Mouse (Mus musculus) gastrocnemius, postnatal 14 days (tissue): ENCODE data around the gene Rest. TPM values are rescaled to one million over a fixed set of nuclear protein-coding genes. Genes with fewer than 3 reads are reported as not detected.
A peak's percentile ranks its signal among the peaks of the same experiment; 100 is the strongest.
"Not testable (repeated sequence)": the region's sequence is repeated elsewhere in the genome, so short reads cannot be mapped to it uniquely, and the experiment has no call there.

Experiments used
- DNase-seq: peaks from one replicate; pipeline ENCODE4 v3.0.0; 2021; ENCODE audit warnings: mixed read lengths
- intact Hi-C: fragments of 180-260 bp; cut with DNase I; formaldehyde crosslinking; loops from one replicate; pipeline ENCODE4 v1.15.1; 2025; ENCODE audit warnings: low total_unique reads
- long read RNA-seq, 2 experiments: library from polyadenylated mRNA; stranded (forward); transcript quantifications; one replicate each; pipeline ENCODE4 v2.0.0; 2021
- total RNA-seq, 2 experiments: library from RNA; stranded (reverse); gene quantifications; 2 replicates each; pipeline ENCODE4 v1.2.3; 2021

The Rest gene
- 10 to 100 TPM in 1 of 2 experiments, 1 to 10 TPM in 1; 9.8 to 11.4 TPM for total RNA-seq
- long read RNA-seq, experiment 1, full-length matches to known transcripts, result 1 of 2 reads
- long read RNA-seq, experiment 1, partial matches to known transcripts, result 0 of 2 reads
- long read RNA-seq, experiment 1, other reads (novel, unspliced or antisense), result 1 of 2 reads
- long read RNA-seq, experiment 2, full-length matches to known transcripts, result 5 of 9 reads
- long read RNA-seq, experiment 2, partial matches to known transcripts, result 0 of 9 reads
- long read RNA-seq, experiment 2, other reads (novel, unspliced or antisense), result 4 of 9 reads

- peak; percentile 80 for DNase-seq
- intact Hi-C loops, result no loop called here
These were observed at the start of gene Rest for GRCm38 (mm10) chr5:77265081-77265670. Gene Rest (plus strand): TSS chr5:77265491.

DNA sequence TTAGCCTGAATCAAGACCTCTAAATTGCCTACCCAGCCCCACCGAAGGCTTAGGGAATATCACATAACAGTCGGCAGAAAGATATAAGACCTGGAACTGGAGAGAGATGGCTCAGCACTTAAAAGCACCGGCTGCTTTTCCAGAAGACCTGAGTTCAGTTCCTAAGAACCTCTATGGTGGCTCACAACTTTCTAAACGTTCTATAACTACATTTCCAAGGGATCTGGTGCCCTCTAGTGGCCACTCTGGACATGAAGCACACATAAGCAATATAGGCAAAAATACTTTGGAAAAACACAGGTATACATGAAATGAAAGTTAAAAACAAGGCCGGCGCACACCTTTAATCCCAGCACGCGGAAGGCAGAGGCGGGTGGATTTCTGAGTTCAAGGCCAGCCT lies 48.1 kb upstream of the Rest start:
- intact Hi-C loops, result loop anchor here (10.0 kb wide), 1 partner anchor 212 kb away; the partner anchor contains the start of gene Arl9
- DNase-seq, result peak; percentile 61

DNA sequence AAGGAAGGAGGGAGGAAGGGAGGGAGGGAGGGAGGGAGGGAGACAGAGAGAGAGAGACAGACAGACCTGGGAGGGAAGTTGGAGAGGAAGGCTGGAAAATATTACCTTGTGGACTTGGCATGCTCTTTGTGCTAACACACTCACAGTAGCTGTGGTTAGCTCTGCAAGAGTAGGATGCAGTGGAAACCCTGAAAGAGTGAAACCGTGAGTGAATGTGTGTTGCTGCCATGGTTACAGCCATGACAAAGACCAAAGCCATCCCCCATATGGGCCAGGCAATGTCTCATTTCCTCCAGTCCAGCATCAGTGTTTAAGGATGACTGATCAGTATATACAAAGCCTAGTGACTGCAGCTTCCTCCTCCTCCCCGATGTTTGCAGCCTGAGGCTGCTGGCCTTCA lies 47.6 kb upstream of the Rest start:
- intact Hi-C loops, result loop anchor here (10.0 kb wide), 1 partner anchor 213 kb away; the partner anchor contains the start of gene Arl9
- no peak for DNase-seq

DNA sequence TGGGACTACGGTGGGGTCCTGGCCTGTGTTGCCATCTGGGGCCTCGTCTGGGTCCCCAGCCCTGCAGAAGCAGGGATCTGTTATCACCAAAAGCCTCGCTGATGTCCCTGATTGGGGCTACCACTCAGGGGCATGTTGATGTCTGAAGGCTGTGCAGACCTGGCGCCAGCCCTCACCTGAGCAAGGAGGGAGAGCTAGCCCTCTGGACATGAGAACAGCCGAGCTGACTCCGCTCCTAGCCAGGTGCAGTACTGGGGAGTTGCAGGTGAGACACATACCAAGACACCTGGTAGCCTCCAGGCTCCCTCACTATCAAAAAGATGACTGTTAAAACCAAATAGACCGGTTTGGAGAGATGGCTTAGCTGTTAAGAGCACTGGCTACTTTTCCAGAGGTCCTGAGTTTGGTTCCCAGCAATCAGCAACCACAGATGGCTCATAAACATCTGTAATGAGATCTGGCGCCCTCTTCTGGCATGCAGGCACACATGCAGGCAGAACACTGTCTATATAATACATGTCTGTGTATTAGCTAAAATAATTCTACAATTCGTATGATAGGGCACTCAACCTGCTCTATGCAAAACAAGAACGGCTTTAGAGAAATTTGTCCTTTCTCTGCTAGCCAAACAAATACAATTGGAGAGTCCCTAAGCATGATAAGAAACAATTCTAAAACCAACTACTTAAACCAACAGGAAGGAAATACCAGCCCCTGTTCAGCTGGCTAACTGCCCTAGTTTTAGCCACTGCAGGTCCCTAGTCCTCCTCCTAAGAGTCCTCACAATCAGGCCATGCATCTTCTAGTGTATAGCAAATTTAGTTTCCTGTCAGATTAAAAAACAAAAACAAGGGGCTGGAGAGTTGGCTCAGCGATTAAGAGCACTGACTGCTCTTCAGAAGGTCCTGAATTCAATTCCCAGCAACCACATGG lies 42.0 kb upstream of the Rest start:
- DNase-seq, result no peak
- intact Hi-C loops, result no loop called here

DNA sequence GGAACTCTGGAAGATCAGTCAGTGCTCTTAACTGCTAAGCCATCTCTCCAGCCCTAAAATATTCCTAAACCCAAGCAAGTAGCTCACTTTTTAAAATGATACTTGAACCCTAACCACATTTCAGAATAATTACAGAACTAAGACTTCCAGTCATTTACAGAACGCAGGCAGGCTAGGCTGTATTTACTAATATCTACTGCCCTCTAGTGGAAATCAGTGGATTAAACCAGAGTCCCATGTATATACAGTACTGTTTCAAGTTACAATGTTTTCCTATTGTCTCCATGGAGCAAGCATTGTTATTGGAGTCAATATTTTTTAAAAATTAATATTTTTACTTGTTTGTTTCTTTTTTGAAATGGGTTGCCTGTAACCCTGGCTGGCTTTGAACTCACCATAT lies 36.3 kb upstream of the Rest start:
- intact Hi-C loops, result no loop called here
- no peak for DNase-seq

GRCm38 (mm10) chr5:77231863-77232262 lies 33.4 kb upstream of the Rest start:
- DNase-seq, intact Hi-C loops: not testable (repeated sequence)

GRCm38 (mm10) chr5:77234921-77235320 lies 30.4 kb upstream of the Rest start:
- intact Hi-C loops, result no loop called here
- DNase-seq, result no peak

GRCm38 (mm10) chr5:77237104-77237503 lies 28.2 kb upstream of the Rest start:
- intact Hi-C loops, result no loop called here

GRCm38 (mm10) chr5:77244331-77244987 lies 20.8 kb upstream of the Rest start:
- intact Hi-C loops, result no loop called here
- DNase-seq, result no peak

More at GRCm38 (mm10) chr5:77237104-77237503, 28.2 kb upstream of the Rest start:
- no peak for DNase-seq

GRCm38 (mm10) chr5:77245463-77245786 lies 19.9 kb upstream of the Rest start:
- intact Hi-C loops, result no loop called here
- DNase-seq, result no peak

- intact Hi-C loops, result no loop called here
- DNase-seq, result no peak
These were observed 19.3 kb upstream of the Rest start for GRCm38 (mm10) chr5:77245787-77246671.

GRCm38 (mm10) chr5:77250083-77250482 lies 15.2 kb upstream of the Rest start:
- intact Hi-C loops, result no loop called here
- DNase-seq, result no peak

DNA sequence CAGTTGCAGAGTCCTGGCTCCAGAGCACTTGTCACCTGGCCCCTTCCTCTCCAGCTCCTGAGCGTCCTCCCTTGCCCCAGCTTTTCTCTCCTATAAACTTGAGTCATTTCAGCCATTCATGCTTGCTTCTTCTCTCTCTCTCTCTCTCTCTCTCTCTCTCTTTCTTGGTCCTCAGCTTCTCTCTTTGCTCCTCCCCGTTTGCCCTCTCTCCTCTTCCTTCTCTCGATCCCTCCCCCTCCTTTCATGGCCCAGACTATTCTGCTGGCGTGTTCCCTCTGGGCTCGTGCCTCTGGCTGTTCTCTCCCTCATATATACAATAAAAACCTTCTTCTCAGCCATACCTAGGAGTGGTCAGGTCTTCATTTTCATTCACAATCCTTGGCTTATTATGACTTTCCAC lies 13.6 kb upstream of the Rest start:
- DNase-seq, result no peak
- intact Hi-C loops, result no loop called here

DNA sequence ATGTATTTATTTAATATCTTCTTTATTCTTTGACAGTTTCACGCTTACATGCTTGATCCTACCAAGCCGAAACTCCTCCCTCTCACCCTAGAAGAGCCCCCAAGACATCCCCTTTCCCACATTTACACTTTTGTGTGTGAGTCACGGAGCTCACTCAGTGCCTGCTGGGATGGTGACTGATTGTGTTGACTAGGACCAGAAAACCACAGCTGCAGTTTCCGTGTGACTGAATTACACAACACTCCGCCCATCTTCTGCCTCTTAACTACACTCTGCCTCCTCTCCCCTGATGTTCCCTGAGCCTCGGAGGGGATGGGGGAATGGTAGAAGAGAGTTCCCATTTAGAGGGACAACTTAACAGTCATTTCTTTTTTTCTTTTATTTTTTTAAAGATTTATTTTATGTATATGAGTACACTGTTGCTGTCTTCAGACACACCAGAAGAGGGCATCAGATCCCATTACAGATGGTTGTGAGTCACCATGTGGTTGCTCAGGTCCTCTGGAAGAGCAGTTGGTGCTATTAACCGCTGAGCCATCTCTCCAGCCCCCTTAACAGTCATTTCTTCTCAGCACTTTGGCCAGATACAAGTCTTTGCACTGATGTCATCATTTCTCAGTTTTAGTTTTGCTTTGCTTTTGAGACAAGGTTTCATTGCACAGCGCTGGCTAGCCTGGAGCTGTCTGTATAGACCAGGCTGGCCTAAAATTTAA lies 13.0 kb upstream of the Rest start:
- intact Hi-C loops, result no loop called here
- DNase-seq, result no peak

DNA sequence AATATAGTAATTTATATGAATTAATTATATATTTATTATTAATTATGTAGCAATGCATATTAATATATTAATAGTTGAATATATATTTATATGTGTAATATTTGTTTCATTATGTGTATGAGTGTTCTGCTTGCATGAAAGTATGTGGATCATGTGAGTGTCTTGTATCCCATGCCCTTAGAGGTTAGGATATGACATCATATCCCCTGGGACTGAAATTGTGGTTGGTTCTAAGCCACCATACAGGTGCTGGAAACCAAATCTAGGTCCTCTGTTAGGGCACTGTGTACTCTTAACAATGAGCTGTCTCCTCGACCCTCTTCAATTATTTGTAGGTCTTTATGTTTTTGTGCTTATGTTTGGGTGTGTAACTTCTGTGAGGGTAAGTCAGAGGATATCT lies 12.1 kb upstream of the Rest start:
- intact Hi-C loops, result no loop called here
- DNase-seq, result no peak

DNA sequence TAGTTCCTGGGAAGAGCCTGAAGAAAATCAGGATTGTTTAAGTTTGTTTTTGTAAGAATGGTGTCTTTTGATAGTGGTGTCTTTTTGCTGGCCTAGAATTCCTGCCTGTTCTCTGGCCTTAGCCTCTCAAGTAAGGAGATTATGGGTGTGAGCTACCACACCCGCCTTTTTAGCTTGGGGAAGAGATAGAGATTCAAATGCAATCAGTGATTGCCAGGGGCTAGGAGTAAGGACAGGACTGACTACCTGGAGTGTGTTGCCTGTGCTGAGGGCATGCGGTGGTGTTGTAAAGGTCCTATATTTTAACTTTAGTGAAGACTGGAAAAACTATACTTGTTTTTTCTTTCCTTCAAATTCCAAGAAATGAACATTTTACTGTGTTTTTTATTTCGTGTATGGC lies 10.9 kb upstream of the Rest start:
- intact Hi-C loops, result no loop called here
- no peak for DNase-seq

DNA sequence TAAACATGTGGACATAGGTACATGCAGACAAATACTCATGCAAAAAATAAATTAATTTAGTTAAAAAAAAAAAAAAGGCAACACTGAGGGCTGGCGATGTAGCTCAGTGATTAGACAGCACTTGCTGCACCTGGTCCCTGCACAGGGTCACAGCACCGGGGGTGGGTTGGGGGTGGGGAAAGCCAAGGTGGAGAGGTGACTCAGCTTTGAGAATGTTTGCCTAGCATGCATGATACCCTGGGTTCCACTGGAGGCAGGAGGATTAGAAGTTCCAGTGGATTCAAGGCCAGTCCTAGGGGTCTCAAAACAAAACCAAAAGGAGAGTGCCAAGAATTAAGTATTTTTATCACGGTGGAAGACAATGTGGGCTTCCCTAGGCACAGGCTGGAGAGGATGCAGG lies 7.7 kb upstream of the Rest start:
- DNase-seq, result no peak
- intact Hi-C loops, result no loop called here

GRCm38 (mm10) chr5:77259315-77259714 lies 6.0 kb upstream of the Rest start:
- intact Hi-C loops, result no loop called here
- DNase-seq, result no peak
